In the genomic region with DNA sequence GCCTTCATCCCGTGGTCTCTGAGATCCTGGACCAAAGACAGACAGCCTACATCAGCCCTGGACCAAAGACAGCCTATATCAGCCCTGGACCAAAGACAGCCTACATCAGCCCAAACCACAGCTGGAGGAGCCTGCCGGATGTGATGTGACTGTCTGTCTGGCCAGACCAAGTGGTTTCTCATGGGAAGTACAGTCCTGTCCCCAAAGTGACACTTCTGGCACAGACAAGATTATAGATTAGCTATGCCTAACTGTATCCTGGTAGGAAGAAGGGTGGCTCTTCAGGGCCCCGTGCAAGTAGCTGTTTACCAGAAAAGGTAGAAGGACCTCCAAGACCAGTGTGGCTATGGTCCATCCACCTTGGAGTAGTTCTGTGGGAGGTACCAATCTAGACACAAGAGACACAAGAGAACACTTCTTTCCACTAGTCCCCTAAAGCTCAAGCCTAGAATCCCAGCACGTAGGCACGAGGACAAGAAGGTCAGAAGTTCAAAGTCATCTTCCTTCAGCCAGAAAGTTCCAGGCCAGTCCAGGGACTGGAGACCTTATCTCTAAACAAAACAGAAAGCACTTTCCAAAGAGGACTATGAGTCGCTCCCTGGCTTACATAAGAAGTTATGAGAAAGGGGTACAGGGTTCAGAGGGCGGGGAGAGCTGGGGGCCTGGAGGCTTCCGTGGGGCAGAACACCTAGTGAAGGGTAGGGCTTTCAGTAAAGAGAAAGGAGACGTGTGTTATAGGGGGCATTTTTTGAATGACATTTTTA, we compare ENCODE assay signal across 17 mouse cellular contexts. TPM values are rescaled to one million over a fixed set of nuclear protein-coding genes. Genes with fewer than 3 reads are reported as not detected.
DNase-seq lines count a peak whose midpoint lies in the region; ATAC-seq and TF ChIP-seq lines count a peak whose summit lies in the region.
"Had no signal": no experiment of that assay in that cellular context is flagged by ENCODE, and none has a peak within 500 bp of the region (broad histone marks: within the 10 kb centered on the region; RNA-seq: fewer than 3 reads in every experiment).

No protein-coding gene starts in this region.

- no peaks in the 10 kb centered on the region for H3K36me3 ChIP-seq in kidney, adult 2 months (ENCODE audit: control insufficient read depth, insufficient read depth, low read length)
- H3K36me3 ChIP-seq in kidney, embryonic 14.5 days (ENCODE audit: control insufficient read depth, insufficient read depth, low read length) = 0 out of 2 replicates have a peak, but pooled peaks cover 2% of the 10 kb centered on the region

- no peak for TF ChIP-seq POLR2A in kidney, adult 2 months (IDR thresholded peaks at IDR 0.05; ENCODE audit: low read depth, low read length)

- peak; percentile 42 for DNase-seq in kidney, adult 2 months
- DNase-seq in 416B (ENCODE audit: low read depth) = peak; percentile 40
- DNase-seq in fat pad, adult 2 months (ENCODE audit: extremely low read depth, low read depth, low spot score) = peak; percentile 84
- peak; percentile 68 to 69 for DNase-seq in heart, postnatal 10 days
- no peak for DNase-seq in cerebellum, postnatal 36 days
- DNase-seq in thymus, postnatal 36 days = no peak
- no peak for DNase-seq in adrenal gland, postnatal 25 days
- DNase-seq: adrenal gland, postnatal 10 days; B cell, adult 2 months; cerebellum, adult 18-20 months; forebrain, postnatal 0 days; kidney, adult 11 months; right cerebral cortex, postnatal 14 days had no signal

- H3K27ac ChIP-seq in kidney, adult 2 months (ENCODE audit: insufficient read depth, low read depth, low read length) = peak overlapping the region; percentile 28; the same call in 1 of the 2 replicates
- H3K27ac ChIP-seq in kidney, embryonic 14.5 days (ENCODE audit: low read depth, low read length) = no peak overlapping the region
- H3K27ac ChIP-seq: midbrain, embryonic 13.5 days had no signal

- H3K4me2 ChIP-seq in kidney, embryonic 14.5 days (replicated peaks; ENCODE audit: low read depth, low read length) = no peak overlapping the region
- H3K4me2 ChIP-seq: embryonic facial prominence, embryonic 13.5 days; midbrain, embryonic 13.5 days had no signal

- TF ChIP-seq CTCF in kidney, adult 2 months (conservative IDR thresholded peaks at IDR 0.05; ENCODE audit: insufficient read depth, insufficient read length, low read depth, low read length) = no peak

- H3K9me3 ChIP-seq in kidney, embryonic 14.5 days (ENCODE audit: control insufficient read depth, low read length) = peaks cover 2% of the 10 kb centered on the region; the same call in 1 of the 2 replicates
- H3K9me3 ChIP-seq: embryonic facial prominence, embryonic 13.5 days; midbrain, embryonic 13.5 days had no signal

- intact Hi-C loops in heart, postnatal 10 days (cut with DNase I) = no loop called here

- peaks cover 17% of the 10 kb centered on the region for H3K4me1 ChIP-seq in kidney, adult 2 months (ENCODE audit: control insufficient read depth, insufficient read depth, low read length)
- peaks cover 21% of the 10 kb centered on the region for H3K4me1 ChIP-seq in kidney, embryonic 14.5 days (ENCODE audit: control insufficient read depth, insufficient read depth, low read length)

- H3K9ac ChIP-seq in kidney, embryonic 14.5 days (ENCODE audit: low read depth, low read length) = no peak overlapping the region
- H3K9ac ChIP-seq: embryonic facial prominence, embryonic 13.5 days; forebrain, postnatal 0 days; midbrain, embryonic 13.5 days had no signal

- H3K4me3 ChIP-seq in kidney, adult 2 months (ENCODE audit: insufficient read depth, low read depth, low read length) = no peak overlapping the region
- H3K4me3 ChIP-seq in kidney, embryonic 14.5 days (ENCODE audit: low read length) = no peak overlapping the region
- H3K4me3 ChIP-seq: embryonic facial prominence, embryonic 13.5 days; midbrain, embryonic 13.5 days had no signal

- 66% methylated on average over 9 of the region's 9 CpGs for WGBS in kidney, adult 2 months
- 78% methylated on average over 9 of the region's 9 CpGs for WGBS in kidney, embryonic 14.5 days

- ATAC-seq in kidney, embryonic 14.5 days (ENCODE audit: low FRiP score, low TSS enrichment) = no peak
- ATAC-seq: forebrain, postnatal 0 days; midbrain, embryonic 13.5 days; Patski had no signal

- H3K27me3 ChIP-seq in kidney, adult 2 months (replicated peaks; ENCODE audit: control insufficient read depth, insufficient read depth, low read length) = no peaks in the 10 kb centered on the region
- H3K27me3 ChIP-seq in kidney, embryonic 14.5 days (ENCODE audit: control insufficient read depth, insufficient read depth, low read length) = no peaks in the 10 kb centered on the region
- H3K27me3 ChIP-seq: embryonic facial prominence, embryonic 13.5 days; midbrain, embryonic 13.5 days; Patski had no signal

RNA-seq across cellular contexts. Expression of gene Sec14l1, which starts 27.8 kb away (rescaled TPM):
- 49.1 and 52.2 TPM in 2 replicates for polyA plus RNA-seq in kidney, adult 2 months (2012; rRNA removed)
- 30.2 and 36.5 TPM in 2 replicates for polyA plus RNA-seq in kidney, embryonic 14.5 days (2014; fragmentation: Nextera tagmentation; extraction: Ambion mirVana)
- total RNA-seq in heart, postnatal 10 days (2021) = 10 to 100 TPM; 79.2 to 91.1 TPM
- 157 and 195 TPM in 2 replicates for total RNA-seq in adrenal gland, postnatal 25 days (2021)

Comparison
In these comparisons a context has a peak if more than half of its experiments do, and no peak if none do; other contexts are left out.
1. DNase-seq: peak in kidney, adult 2 months (single experiment), 416B (single experiment), fat pad, adult 2 months (single experiment) and heart, postnatal 10 days (2 of 2); none in cerebellum, postnatal 36 days (0 of 2), thymus, postnatal 36 days (0 of 2) and adrenal gland, postnatal 25 days (single experiment).